Mouse (Mus musculus): ENCODE data around the gene Mas1. TPM values are rescaled to one million over a fixed set of nuclear protein-coding genes. Genes with fewer than 3 reads are reported as not detected.
"Not testable (repeated sequence)": the region's sequence is repeated elsewhere in the genome, so short reads cannot be mapped to it uniquely, and the experiment has no call there.

Mas1 gene
- 10 to 100 TPM; 37.2 to 39.0 TPM for total RNA-seq (2021)

GRCm38 (mm10) chr17:12868043-12868442 is at the start of gene Mas1:
Gene Mas1 (minus strand): TSS chr17:12868143.
- intact Hi-C loops (cut with DNase I) = loop anchor here (5.0 kb wide), 1 partner anchor 451 kb away; no protein-coding TSS in a partner anchor
- DNase-seq (ENCODE audit: low spot score in 2 of 2) = no peak

GRCm38 (mm10) chr17:12916588-12917380 is 48.8 kb upstream of the Mas1 start:
- intact Hi-C loops (cut with DNase I) = loop anchor here (5.0 kb wide), 2 partner anchors 46 to 76 kb away; partner anchors contain the start of genes Acat2 and Wtap
- DNase-seq (ENCODE audit: low spot score in 2 of 2) = peak; percentile 54 to 56

- intact Hi-C loops (cut with DNase I) = loop anchor here (5.0 kb wide), 2 partner anchors 46 to 76 kb away; partner anchors contain the start of genes Acat2 and Wtap
- DNase-seq (ENCODE audit: low spot score in 2 of 2) = peak; percentile 99 to 100
Measured at GRCm38 (mm10) chr17:12915881-12916583, 48.1 kb upstream of the Mas1 start, which contains the start of gene Mrpl18. Gene Mrpl18 (minus strand): TSS chr17:12916345.

GRCm38 (mm10) chr17:12915488-12915880 is 47.5 kb upstream of the Mas1 start, which contains the start of gene Tcp1:
Gene Tcp1 (plus strand): TSS chr17:12915701.
- no peak for DNase-seq (ENCODE audit: low spot score in 2 of 2)

GRCm38 (mm10) chr17:12910391-12910790 is 42.4 kb upstream of the Mas1 start:
- intact Hi-C loops (cut with DNase I) = no loop called here
- no peak for DNase-seq (ENCODE audit: low spot score in 2 of 2)

More at GRCm38 (mm10) chr17:12915488-12915880, 47.5 kb upstream of the Mas1 start, which contains the start of gene Tcp1:
- intact Hi-C loops (cut with DNase I) = loop anchor here (5.0 kb wide), 2 partner anchors 47 to 77 kb away; partner anchors contain the start of genes Acat2 and Wtap

- DNase-seq (ENCODE audit: low spot score in 2 of 2) = no peak
- intact Hi-C loops (cut with DNase I) = no loop called here
Measured at GRCm38 (mm10) chr17:12909361-12910280, 41.7 kb upstream of the Mas1 start, which contains the start of gene Pnldc1. Gene Pnldc1 (minus strand): TSS chr17:12910230.

GRCm38 (mm10) chr17:12906436-12906835 is 38.5 kb upstream of the Mas1 start:
- DNase-seq (ENCODE audit: low spot score in 2 of 2) = peak in 1 of 2 experiments; percentile 45
- intact Hi-C loops (cut with DNase I) = no loop called here

GRCm38 (mm10) chr17:12905810-12906209 is 37.9 kb upstream of the Mas1 start:
- no peak for DNase-seq (ENCODE audit: low spot score in 2 of 2)
- intact Hi-C loops (cut with DNase I) = no loop called here

GRCm38 (mm10) chr17:12904349-12904748 is 36.4 kb upstream of the Mas1 start:
- intact Hi-C loops (cut with DNase I) = no loop called here
- DNase-seq (ENCODE audit: low spot score in 2 of 2) = no peak

- no peak for DNase-seq (ENCODE audit: low spot score in 2 of 2)
- intact Hi-C loops (cut with DNase I) = no loop called here
Measured at GRCm38 (mm10) chr17:12903372-12904333, 35.7 kb upstream of the Mas1 start.

- intact Hi-C loops (cut with DNase I) = no loop called here
- DNase-seq (ENCODE audit: low spot score in 2 of 2) = no peak
Measured at GRCm38 (mm10) chr17:12902291-12902690, 34.3 kb upstream of the Mas1 start.

GRCm38 (mm10) chr17:12898607-12899006 is 30.7 kb upstream of the Mas1 start:
- DNase-seq (ENCODE audit: low spot score in 2 of 2); intact Hi-C loops (cut with DNase I): not testable (repeated sequence)

- DNase-seq (ENCODE audit: low spot score in 2 of 2) = no peak
- intact Hi-C loops (cut with DNase I) = no loop called here
Measured at GRCm38 (mm10) chr17:12897674-12898073, 29.7 kb upstream of the Mas1 start.

- intact Hi-C loops (cut with DNase I) = no loop called here
- DNase-seq (ENCODE audit: low spot score in 2 of 2) = no peak
Measured at GRCm38 (mm10) chr17:12892033-12892432, 24.1 kb upstream of the Mas1 start.

GRCm38 (mm10) chr17:12891054-12891453 is 23.1 kb upstream of the Mas1 start:
- DNase-seq (ENCODE audit: low spot score in 2 of 2) = no peak
- intact Hi-C loops (cut with DNase I) = no loop called here

- DNase-seq (ENCODE audit: low spot score in 2 of 2) = no peak
- intact Hi-C loops (cut with DNase I) = no loop called here
Measured at GRCm38 (mm10) chr17:12887021-12887775, 19.3 kb upstream of the Mas1 start.

GRCm38 (mm10) chr17:12886620-12887019 is 18.7 kb upstream of the Mas1 start:
- intact Hi-C loops (cut with DNase I) = no loop called here
- no peak for DNase-seq (ENCODE audit: low spot score in 2 of 2)

All from left cerebral cortex, postnatal 25 days (tissue).